Mouse (Mus musculus) WW6 (cell line): ENCODE measurements around the gene Arhgap1.
"Not testable (repeated sequence)": the region's sequence is repeated elsewhere in the genome, so short reads cannot be mapped to it uniquely, and the experiment has no call there.

Source experiments
- DNase-seq: peaks from one replicate; pipeline ENCODE4 v3.0.0-alpha.2; 2013; ENCODE audit warnings: low read depth, low spot score

Arhgap1 gene

DNA sequence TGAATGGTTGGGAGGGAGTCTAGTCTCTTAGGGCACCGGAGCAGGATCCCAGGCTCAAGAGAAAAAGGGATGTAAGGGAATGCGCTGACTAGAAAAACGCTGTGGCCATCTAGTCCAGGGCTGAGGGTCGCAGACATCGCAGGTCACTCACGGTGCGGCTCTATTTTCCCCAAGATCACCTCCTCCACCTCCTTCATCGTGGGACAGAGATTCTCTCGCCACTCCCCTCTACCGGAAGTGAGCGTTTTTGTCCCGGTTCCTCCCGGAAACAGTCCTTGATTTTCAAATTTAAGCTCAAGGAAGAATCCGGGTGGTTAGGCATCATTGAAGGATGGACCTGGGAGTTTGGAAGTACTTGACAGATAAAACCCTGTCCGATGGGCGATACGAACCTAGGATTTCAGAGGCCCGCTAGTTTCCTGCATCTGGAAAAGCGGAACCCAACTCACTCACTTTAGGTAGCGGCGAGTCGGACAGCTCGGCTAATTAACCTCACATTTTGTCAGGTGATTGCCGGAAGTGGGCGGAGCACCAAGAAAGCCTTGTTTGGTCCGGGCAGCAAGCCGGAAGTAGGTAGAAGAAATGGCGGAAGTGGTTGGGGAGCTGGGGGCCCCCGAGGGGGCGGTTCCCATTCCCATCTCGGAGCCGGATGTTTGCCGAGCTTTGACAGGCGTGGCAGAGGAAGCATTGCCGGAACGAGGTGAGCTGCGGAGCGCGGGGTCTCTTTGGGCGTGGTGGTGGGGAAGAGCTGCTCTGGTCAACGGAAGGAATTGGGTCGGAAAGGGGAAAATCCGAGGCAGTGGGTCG is at the start of gene Arhgap1, which contains the start of gene Zfp408:
Arhgap1 (plus strand) TSS at position 308 of the 807 bp plus-strand sequence.
Zfp408 (minus strand) TSS at position 239 of the 807 bp plus-strand sequence.
- DNase-seq: peak; percentile 93

DNA sequence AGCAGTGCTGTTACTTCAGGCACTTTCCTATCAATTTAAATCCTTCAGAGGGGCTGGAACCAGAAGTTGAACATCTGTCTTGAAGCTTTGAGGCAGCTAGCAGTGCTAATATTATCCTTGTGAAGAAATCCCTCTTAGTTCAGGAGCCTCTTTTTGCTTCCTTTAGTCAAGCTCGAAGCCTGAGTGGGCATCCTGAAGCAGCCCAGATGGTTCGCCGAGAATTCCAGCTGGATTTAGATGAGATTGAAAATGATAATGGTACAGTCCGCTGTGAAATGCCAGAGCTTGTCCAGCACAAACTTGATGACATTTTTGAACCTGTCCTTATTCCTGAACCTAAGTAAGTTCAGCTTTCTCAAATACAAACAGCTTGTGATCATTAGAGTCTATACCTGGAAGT is 49.2 kb upstream of the Arhgap1 start:
- DNase-seq: no peak

DNA sequence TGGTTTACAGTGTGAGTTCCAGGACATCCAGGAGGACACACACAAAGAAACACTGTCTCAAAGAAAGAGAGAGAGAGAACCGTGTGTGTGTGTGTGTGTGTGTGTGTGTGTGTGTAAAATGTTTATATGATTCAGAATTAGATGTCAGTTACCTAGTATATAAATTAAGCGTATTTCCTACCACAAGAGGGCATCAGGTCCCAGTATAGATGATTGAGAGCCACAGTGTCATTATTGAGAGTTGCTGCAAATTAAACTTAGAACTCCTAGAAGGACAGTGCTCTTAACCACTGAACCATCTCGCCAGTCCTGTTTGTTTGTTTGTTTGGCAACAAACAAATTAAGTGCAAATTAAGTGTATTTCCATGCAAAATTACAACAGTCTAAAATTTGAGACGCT is 47.3 kb upstream of the Arhgap1 start:
- no peak for DNase-seq

DNA sequence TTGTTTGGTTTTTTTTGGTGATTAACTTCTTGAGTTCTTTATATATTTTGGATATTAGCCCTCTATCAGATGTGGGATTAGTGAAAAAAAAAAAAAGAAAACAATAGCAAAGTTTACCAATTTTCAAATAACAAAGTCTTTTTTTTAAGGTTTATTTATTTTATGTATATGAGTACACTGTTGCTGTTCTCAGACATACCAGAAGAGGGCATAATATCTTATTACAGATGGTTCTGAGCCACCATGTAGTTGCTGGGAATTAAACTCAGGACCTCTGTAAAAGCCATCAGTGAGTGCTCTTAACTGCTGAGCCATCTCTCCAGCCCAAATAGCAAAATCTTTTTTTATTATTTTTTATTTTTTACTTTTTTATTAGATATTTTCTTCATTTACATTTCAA is 40.3 kb upstream of the Arhgap1 start:
- DNase-seq: not testable (repeated sequence)

DNA sequence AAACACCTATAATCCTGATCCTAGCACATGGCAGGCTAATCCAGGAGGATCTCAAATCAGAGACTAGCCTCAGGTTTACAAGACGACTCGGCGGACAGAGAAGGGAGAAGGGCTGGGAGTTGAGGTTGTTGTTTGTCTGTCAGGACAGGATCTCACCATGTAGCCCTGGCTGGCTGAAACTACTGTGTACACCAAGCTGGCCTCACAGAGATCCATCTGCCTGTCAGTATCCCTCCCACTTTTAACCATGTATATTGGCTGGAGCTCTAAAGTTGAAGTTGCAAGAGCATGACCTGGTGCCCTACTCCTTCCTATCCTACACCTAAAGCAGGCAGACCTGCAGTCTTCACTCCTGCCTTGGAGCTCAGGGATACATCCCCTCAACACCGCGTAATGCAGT is 27.3 kb upstream of the Arhgap1 start:
- DNase-seq: no peak

DNA sequence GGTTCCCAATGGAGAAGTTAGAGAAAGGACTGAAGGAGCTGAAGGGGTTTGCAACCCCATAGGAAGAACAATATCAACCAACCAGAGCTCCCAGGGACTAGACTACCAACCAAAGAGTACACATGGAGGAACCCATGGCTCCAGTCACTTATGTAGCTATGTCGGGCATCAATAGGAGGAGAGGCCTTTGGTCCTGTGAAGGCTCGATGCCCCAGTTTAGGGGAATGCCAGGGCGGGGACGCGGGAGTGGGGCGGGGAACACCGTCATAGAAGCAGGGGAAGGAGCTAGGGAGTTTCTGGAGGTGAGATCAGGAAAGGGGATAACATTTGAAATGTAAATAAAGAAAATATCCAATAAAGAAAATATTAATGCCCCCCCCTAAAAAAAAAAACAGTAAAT is 26.3 kb upstream of the Arhgap1 start:
- DNase-seq: not testable (repeated sequence)

DNA sequence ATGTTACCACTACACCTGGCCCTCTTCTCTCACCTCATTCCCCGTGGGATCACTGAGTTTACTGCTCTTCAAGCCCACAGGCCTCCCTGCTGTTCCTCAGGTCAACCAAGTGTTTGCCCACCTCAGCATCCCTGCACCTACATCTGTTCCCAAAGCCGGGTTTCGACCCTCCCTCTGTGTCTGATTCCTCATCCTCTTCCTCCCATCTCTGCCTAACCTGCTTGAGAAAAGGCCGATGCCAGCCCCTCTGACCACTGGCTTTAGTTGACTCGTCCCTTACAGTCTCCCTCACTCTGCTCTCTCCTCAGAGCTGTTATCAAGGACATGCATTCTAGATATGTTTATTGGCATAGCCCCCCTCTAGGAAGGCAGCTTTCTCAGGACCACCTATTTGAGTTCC is 22.2 kb upstream of the Arhgap1 start:
- no peak for DNase-seq

DNA sequence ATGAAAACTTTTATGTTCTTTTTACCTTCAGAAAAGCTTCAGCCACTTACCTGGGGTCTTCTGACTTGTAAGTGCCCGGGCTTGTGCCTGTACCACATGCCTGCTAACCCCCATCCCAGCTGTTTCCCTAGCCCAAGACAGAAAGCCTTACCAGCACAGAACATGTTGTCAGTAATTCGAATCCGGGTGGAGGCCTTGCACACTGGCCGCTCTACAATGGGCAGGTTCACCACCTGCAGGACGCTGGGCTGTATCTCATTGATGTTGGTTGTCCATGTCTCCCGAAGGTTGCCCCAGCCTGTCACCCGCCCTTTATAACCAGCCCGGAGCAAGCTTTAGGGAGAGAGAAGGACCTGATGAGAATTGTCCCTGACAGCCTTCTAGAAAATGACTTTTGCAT is 21.5 kb upstream of the Arhgap1 start:
- DNase-seq: no peak

DNA sequence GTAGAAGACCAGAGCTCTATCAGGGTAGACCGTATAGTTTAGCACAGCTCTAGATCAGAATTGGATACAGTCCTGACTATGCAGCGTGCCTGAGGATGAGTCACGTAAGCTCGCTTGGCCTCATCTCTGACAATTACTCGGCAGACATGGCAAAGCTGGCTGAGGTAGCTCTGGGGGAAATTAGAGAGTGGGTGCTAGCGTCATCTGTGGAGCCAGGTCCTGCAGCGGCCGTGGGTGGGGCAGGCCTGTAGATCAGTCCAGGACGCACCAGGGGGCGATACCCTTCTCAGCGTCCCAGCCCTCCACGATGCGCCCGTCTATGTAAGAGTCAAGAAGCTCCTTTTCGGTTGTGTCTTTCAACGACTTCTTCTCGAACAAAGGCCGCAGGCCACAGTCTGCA is 20.0 kb upstream of the Arhgap1 start:
- no peak for DNase-seq

DNA sequence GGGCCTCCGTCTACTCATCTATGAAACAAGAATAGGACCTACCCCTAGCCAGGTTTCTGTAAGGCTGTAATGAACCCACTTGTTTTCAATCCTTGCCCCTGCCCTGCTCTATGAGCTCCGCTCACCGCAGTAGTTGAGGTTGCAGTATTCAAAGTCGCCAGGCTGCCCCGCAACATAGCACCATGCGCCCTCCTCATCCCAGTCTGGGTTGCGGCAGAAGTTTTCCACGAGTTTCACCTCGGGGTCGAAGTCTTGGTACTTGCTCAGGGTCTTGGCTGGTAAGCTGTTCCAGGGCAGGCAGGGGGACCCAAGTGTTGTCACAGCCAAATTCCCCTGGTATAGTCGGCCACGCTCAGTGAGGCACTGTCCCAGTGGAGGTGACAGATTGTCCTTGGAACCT is 19.3 kb upstream of the Arhgap1 start:
- DNase-seq: no peak

DNA sequence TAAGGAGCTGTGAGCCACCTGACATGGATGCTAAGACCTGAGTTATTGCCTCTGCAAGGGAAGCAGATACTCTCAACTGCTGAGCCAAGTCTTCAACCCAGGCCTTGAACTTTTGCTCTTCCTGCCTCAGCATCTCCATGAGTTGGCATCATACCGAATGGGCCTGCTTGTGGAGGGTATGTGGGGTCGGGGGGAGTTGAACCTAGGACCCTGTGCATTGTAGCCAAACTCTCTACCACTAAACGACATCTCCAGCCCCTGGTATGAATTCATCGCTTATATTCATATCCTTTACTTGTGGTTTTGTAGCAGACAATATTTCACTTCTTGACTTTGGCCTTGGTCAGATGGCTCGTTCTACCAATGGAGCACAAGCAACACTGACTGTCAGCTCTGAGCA is 17.8 kb upstream of the Arhgap1 start:
- no peak for DNase-seq

DNA sequence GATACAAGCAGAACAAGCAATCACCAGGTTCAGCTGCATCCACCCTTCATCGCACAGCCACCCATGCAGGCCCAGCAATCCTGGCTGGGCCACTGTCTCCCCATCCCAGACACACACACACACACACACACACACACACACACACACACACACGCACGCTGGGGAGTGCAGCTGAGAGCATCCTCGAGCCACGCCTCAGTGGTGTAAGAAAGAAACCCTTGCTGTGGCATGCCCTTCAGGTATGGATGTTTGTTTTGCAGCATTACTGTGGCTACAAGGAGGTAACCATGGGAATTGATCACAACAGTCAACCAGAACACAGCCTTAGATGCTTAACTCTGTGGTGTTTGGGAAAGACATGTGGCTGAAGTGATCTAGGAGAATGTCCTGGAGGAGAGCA is 17.3 kb upstream of the Arhgap1 start:
- no peak for DNase-seq

DNA sequence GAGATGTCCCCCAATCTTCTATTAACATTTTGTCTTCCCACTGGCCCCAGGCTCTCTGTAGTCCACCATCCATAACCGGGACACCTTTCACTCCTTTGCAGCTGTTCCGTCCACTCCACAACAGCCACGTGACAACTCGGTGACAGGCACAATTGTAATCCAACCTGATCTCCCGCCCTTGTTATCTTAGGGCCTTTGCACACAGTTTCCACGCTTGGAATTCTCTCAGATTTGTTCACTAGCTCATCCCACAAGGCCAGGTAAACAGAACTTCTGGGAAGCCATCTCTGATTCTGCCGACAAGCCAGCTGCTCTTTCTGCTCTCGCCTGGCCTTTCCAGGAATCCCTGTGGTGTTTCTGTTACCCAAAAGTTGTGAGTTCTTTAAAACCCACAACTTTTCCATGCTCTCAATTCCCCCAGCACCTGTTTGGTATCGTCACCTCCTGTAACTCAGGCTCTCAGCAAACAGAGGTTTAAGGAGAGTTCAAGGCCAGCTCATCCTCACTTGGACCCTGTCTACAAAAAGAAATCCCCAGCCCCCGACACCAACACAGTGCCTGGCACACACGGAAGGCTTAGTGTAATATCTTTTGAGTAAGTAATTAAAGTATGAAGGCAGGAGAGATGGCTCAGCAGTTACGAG is 16.2 kb upstream of the Arhgap1 start:
- DNase-seq: no peak

DNA sequence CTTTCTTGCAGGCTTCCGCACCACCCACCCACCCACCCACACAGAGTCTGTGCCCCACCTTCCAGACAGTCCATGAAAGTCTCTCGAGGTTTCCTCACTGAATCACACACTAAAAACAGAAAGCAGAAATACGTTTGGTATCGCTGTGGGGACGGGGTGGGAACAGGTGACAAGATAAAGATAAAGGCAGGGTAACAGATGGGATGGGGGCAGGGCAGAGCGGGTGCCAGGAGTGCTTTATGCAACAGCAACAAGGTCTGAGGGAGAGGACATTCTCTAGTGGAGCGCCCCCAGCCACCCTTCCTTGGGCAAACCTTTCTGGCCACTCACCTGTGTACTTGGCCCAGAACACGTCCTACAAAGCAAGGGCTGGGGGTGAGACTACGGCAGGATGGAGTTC is 14.8 kb upstream of the Arhgap1 start:
- no peak for DNase-seq

DNA sequence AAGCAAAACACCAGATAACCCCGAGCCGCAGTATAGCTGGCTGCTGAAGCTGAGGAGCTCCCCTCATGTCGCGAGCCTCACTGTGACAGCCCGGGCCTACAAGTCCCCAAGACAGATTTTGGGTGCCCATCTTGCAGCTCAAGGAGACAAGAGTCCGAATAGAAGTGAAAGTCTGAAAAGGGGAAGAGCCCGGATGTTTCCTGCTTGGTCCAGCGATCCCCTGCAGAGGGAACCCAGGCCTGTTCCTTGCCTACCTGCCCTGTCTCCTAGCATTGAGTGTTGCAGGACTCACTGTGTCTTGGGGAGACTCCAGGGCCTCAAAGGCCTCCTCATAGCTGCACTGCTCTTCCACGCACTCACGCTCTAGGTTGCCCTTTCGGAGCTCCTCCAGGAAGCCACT is 14.2 kb upstream of the Arhgap1 start:
- DNase-seq: no peak

DNA sequence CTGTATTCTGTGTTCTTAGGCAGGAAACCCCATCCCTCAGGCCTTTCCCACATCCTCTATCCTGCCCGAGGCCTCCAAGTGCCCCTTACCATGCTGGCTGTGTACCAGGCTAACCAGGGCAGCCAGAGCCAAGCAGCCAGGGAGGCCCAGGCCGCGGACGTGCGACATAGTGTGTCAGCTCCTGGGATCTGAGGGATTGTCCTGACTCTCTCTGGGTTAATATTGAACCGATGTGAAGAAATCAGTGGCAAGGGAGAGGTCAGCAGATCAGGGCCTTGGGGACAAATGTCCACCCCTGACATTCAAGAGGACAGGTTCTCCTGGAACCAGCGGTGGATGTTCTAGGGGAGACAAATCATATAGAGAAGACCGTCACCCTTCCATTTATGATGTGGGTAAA is 13.4 kb upstream of the Arhgap1 start, which contains the start of gene F2:
F2 (minus strand) TSS at position 186 of the 400 bp plus-strand sequence.
- DNase-seq: no peak

DNA sequence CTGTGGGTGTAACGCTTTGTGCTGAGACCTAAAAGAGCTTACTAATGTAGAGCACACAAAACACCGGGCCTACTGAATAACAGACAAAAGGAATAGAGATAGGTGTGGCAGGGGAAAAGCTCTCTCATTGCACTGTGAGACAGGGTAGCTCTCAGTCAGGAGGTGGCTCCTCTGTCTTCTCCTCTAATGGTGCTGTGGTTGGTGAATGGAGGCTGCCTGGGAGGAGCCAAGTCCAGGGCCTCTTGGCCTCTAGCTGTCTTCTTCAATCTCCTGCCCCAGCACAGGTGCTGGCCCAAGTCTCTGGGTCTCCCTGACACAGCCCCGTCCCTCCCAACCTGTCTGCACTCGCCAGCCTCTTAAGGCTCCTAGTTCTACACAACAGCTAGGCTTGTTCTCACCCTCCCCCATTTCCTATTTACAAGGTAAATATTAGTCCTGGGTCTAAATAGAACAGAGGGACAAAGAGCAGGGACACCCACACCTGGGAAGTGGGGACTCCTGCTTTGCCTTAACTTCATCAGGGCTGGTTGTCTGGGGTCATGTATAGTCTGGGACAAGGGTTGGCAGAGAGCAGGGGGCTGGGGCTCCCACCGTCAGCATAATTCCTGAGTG is 12.8 kb upstream of the Arhgap1 start:
- DNase-seq: no peak

DNA sequence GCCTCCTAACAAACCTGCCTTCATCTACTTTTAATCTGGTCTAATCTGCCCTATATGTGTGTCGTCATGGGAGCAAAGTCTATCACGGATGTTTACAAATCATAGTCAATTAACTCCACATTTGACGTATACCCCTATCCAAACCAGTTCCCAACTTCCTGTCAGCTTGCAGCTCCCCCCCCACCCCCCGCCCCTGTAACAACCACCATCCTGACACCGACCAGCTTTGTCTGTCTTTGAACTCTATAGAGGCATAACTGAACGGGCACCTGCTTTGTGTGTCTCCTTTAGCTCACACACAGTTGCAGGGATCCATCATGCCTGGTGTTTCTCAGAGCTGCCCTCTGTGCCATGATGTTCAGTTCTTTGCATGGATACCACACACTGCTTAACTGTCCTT is 10.7 kb upstream of the Arhgap1 start:
- DNase-seq: no peak

DNA sequence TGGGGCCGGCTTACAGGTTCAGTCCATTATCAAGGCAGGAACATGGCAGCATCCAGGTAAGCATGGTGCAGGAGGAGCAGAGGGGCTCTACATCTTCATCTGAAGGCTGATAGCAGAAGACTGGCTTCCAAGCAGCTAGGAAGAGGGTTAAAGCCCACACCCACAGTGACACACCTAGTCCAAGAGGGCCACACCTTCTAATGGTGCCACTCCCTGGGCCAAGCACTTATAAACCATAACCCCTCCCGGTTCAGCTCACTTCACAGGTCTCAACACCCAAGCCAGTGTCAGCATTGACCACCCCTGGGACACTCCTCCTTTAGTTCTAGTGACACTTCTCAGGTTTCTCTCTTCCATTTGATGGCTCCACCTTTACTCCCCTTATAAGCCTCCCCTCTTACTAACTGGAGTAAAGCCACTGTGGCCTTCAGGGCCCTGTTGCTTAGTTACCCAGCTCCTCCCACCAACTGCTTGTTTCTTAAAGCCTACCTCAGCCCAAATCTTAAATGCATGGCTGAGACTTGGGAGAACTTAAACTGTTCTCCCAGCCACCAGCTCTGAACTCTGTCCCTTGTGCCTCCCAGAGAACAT is 6.7 kb upstream of the Arhgap1 start:
- no peak for DNase-seq

DNA sequence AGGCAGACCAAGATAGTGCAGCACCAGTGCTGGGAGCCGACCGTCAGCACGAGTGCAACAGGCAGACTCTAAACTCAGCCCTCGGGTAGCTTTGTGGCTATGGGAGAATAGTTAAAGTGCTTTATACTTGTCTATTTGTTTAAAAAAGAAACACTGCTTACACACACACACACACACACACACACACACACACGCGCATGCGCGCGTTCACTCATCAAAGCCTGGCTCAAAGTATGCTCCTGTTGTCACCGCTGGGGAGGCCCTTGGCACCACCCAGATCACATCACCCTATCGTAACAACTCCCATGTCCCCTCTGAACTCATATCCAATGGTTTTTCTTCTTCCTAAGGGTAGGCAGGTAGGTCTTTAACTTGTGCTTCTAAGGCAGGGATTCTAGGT is 5.6 kb upstream of the Arhgap1 start:
- DNase-seq: no peak

DNA sequence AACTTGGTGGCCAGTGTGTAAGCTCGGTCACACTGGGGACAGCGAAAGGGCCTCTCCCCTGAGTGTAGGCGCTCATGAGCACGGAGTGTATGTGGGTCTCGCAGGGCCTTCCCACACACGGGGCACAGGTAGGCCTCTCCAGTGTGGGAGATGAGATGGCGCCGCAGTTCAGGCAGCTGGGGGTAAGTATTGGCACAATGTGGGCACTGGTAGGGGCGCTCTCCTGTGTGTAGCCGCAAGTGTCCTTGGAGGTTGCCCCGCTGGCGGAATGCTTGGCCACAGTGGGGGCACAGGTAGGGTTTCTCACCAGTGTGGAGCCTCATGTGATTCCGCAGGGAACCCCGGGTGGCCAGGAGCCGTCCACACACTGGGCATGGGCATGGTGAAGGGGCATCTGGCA is 4.3 kb upstream of the Arhgap1 start:
- DNase-seq: no peak

DNA sequence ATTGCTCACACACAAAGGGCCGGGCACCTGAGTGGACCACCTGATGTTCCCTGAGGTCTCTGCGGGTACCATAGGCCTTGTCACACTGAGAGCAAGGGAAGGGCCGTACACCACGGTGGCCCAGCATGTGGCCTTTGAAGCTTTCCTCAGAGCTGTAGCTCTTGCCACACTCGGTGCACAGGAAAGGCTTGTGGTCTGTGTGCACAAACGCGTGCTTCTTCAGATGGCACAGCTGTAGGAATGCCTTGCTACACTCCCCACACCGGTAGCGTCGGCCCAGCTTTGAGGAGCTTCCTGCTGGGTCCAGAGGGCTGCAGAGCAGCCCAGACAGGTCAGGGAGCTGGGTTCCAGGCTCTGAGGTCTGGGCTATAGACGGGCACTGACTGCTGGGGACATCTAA is 3.8 kb upstream of the Arhgap1 start:
- no peak for DNase-seq
